Mouse (Mus musculus) gastrocnemius, postnatal 25 days (tissue): Measurements from ENCODE around the gene Galp. TPM values are rescaled to one million over a fixed set of nuclear protein-coding genes. Genes with fewer than 3 reads are reported as not detected.
"Not testable (repeated sequence)": the region's sequence is repeated elsewhere in the genome, so short reads cannot be mapped to it uniquely, and the experiment has no call there.

Experiments
- DNase-seq: peaks from one replicate; pipeline ENCODE4 v3.0.0; 2022
- long read RNA-seq, 2 experiments: library from polyadenylated mRNA; stranded (forward); transcript quantifications; one replicate each; pipeline ENCODE4 v2.0.0; 2021
- total RNA-seq, 2 experiments: library from RNA; stranded (reverse); gene quantifications; 1 replicate in 1 of 2; 2 replicates in 1 of 2; pipeline ENCODE4 v1.2.3; 2021

Gene Galp
- not detected for total RNA-seq
- long read RNA-seq, experiment 1, result 0 reads
- long read RNA-seq, experiment 2, result 0 reads

- no peak for DNase-seq
These were observed at the start of gene Galp for GRCm38 (mm10) chr7:6196790-6197189. Galp (plus strand) TSS chr7:6197090.

- DNase-seq, result no peak
These were observed 49.2 kb upstream of the Galp start for GRCm38 (mm10) chr7:6147688-6148087.

GRCm38 (mm10) chr7:6151266-6151665 lies 45.6 kb upstream of the Galp start:
- no peak for DNase-seq

- peak; percentile 63 for DNase-seq
These were observed 44.9 kb upstream of the Galp start for GRCm38 (mm10) chr7:6152036-6152435.

GRCm38 (mm10) chr7:6153131-6153530 lies 43.8 kb upstream of the Galp start:
- no peak for DNase-seq

- no peak for DNase-seq
These were observed 42.7 kb upstream of the Galp start for GRCm38 (mm10) chr7:6154164-6154563.

GRCm38 (mm10) chr7:6155031-6155872 lies 41.6 kb upstream of the Galp start:
- DNase-seq, result peak; percentile 87

- peak; percentile 98 for DNase-seq
These were observed 40.9 kb upstream of the Galp start, which contains the start of gene Zfp787 for GRCm38 (mm10) chr7:6155901-6156411. Zfp787 (minus strand) TSS chr7:6155997.

GRCm38 (mm10) chr7:6156901-6157472 lies 39.9 kb upstream of the Galp start:
- no peak for DNase-seq

GRCm38 (mm10) chr7:6157479-6157878 lies 39.4 kb upstream of the Galp start:
- no peak for DNase-seq

GRCm38 (mm10) chr7:6159604-6160003 lies 37.3 kb upstream of the Galp start:
- DNase-seq, result no peak

GRCm38 (mm10) chr7:6161541-6161940 lies 35.3 kb upstream of the Galp start:
- no peak for DNase-seq

- DNase-seq, result no peak
These were observed 34.7 kb upstream of the Galp start for GRCm38 (mm10) chr7:6162172-6162571.

- DNase-seq, result no peak
These were observed 32.2 kb upstream of the Galp start for GRCm38 (mm10) chr7:6164671-6165070.

GRCm38 (mm10) chr7:6169403-6169802 lies 27.5 kb upstream of the Galp start:
- DNase-seq, result no peak

GRCm38 (mm10) chr7:6170391-6170790 lies 26.5 kb upstream of the Galp start:
- DNase-seq, result no peak

- no peak for DNase-seq
These were observed 26.0 kb upstream of the Galp start for GRCm38 (mm10) chr7:6170871-6171270.

- DNase-seq, result peak; percentile 33
These were observed 25.4 kb upstream of the Galp start for GRCm38 (mm10) chr7:6171444-6172005.

GRCm38 (mm10) chr7:6172006-6172649 lies 24.8 kb upstream of the Galp start, which contains the start of gene Zfp444:
Zfp444 (plus strand) TSS chr7:6172226.
- DNase-seq, result peak; percentile 93

- DNase-seq, result no peak
These were observed 24.1 kb upstream of the Galp start for GRCm38 (mm10) chr7:6172674-6173244.

GRCm38 (mm10) chr7:6173872-6174271 lies 23.0 kb upstream of the Galp start:
- no peak for DNase-seq

GRCm38 (mm10) chr7:6174365-6174987 lies 22.4 kb upstream of the Galp start:
- not testable (repeated sequence) for DNase-seq
